Mouse (Mus musculus) liver, embryonic 14.5 days (tissue): ENCODE measurements around the gene Tnfrsf26.

ENCODE experiments used
- CTCF ChIP-seq: IDR thresholded peaks from 2 replicates; pipeline ENCODE4 v1.5.1; 2016; ENCODE audit warnings: antibody characterized with exemption, low read depth, control low read depth
- EP300 ChIP-seq: IDR thresholded peaks from 2 replicates; pipeline ENCODE4 v1.6.1; 2016; ENCODE audit warnings: antibody characterized with exemption, low read depth

- TF ChIP-seq CTCF = no peak
- TF ChIP-seq EP300 = no peak
Observed at GRCm38 (mm10) chr7:143587586-143587985, 40.9 kb downstream of the Tnfrsf26 start.
